Mouse (Mus musculus) induced T-regulatory cell, adult 2 months (primary cell): ENCODE measurements around the gene Pigu.

Experiments used
- DNase-seq: peaks from one replicate; pipeline ENCODE4 v3.0.0-alpha.2; 2012; ENCODE audit warnings: low read depth

The Pigu gene

DNA sequence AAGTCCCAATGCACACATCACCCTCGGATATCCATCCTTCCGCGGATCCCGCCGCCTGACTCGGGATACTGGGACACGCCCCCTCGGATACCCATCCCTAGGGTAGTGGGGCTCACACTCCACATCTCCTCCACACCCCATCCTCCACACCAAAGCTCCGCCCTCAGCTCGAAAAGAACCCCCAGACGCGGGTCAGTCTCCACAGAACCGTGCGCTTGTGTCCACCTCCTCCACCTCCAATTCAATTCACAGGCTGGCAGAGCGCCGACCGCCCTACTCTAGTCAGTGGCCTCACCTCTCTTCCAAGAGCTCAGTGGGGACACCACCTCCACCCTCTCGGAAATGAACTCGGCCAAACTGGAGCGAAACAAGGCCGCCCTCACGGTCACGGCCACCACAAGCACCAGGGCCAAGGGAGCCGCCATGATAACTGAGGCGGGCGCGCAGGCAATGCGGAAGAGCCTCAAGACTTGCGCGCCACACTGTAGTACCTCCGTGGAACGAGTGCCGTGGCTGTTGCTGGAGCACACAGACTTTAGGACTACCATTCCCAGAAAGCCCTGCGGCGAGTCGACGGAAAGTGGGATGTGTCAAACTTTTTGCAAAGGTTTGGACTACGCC, at the start of gene Pigu:
TSS of gene Pigu (minus strand) at position 460 of the 621 bp plus-strand sequence.
- DNase-seq, result peak; percentile 96

DNA sequence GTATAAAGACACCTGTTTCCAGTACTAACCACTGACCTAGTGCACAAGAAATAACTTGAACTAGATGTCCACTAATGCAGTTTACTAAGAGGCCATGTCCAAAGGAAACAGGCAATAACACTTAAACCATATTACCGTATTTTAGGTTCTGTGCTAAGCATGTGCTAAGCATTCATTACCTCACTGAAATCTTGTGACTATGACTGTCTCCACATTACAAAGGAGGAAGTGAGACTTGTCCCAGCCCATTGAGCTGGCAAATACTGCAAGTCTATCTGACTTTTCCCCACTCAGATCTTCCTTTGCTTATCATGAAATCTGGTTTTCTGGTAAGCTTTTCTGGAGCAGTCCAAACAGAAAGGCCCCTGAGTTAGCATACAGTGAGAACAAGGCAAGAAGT, 47.4 kb upstream of the Pigu start:
- DNase-seq, result no peak

- no peak for DNase-seq
These were observed 44.7 kb upstream of the Pigu start for GRCm38 (mm10) chr2:155401926-155402325.

GRCm38 (mm10) chr2:155400276-155400675, 43.0 kb upstream of the Pigu start:
- no peak for DNase-seq

DNA sequence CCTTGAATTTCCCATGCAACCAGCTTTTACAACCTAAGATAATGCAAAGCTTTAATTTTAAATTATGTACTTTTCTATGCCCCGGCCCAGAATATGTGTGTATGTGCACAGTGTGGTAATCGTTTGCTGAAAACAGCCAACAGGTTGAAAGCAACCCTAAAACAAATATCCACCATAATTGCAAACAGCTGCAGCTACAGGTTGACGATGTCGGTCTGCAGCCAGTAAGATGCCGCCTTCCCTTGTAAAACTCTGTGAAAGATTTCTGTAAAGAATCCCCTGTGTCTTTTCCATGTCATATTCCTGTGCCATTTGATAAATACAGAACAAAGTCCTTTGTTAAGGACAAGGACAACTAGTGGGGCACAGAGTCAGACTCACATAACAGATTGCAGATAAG, 37.4 kb upstream of the Pigu start:
- no peak for DNase-seq

DNA sequence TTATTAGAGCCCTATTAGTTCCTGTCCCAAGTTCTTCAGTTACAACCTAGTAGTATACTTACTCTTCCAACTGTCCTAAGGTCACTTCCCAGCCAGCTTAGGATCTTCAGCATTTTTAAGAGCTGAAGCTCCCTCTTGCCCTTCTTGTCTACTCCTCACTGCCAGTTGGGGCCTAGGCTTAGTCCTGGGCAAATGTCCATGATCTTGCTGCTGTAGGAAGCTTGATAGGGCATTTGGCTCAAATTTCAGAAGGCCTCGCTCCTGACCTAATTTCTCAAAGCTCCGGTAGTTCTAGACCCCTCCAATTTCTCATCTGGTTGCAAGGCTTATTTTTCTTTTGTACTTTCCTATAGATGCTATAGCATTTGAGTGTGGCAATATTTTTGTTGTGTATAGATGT, 31.3 kb upstream of the Pigu start:
- DNase-seq, result no peak

DNA sequence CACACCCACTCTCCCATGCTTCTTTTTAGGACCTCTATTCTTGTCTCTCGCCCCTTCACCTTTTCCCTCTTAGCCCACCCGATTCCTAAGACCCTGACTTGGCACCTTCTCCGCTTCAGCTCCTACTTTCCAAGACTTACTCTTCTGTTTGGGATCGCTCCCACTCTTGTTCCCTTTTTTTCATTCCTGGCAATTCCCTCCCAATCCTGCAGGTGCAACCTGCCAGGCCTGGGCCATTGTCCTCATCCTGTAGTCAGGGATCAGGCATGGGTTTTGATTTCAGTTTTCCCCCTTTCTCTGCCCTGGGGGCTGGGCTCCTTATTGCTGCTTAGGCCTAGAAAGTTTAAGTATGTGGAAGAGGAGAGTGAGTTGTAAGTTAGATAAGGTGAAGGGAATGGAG, 29.8 kb upstream of the Pigu start:
- no peak for DNase-seq

GRCm38 (mm10) chr2:155386534-155386899, 29.3 kb upstream of the Pigu start:
- DNase-seq, result peak; percentile 7

DNA sequence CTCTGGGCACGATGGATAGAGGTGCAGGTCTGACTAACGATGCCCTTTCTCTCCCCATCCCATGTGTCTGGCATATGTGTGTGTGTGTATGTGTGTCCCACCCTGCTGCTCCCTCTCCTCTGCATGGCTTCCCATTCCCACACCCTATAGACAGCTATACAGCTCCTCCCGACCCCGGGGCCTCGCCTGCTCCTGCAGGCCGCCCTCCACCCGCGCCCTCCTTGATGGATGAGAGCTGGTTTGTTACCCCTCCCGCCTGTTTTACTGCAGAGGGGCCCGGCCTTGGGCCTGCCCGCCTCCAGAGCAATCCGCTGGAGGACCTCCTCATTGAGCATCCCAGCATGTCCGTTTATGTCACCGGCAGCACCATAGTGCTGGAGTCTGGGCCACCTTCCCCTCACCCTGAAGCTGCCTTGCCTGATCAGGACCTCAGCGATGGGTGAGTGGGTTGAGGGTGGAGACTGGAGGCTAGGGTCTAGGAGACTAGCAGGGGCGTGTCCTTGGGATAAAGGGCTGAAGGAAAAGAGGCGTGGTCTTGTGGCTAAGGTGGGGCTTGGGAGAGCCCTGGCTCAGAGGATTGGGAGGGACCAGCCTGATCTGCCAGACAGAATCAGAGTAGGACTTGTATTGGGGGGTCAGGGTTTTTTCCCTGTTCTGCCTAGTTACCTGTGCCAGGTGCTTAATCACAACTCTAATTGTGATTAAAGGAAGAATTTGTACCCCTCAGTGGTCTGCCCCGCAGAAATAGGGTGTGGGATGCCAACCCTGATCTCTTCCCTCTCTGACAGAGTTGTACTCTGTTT, 28.7 kb upstream of the Pigu start:
- peak; percentile 11 for DNase-seq

GRCm38 (mm10) chr2:155385090-155385489, 27.9 kb upstream of the Pigu start:
- DNase-seq, result peak; percentile 91

- DNase-seq, result peak; percentile 53
These were observed 25.7 kb upstream of the Pigu start for GRCm38 (mm10) chr2:155382791-155383438.

DNA sequence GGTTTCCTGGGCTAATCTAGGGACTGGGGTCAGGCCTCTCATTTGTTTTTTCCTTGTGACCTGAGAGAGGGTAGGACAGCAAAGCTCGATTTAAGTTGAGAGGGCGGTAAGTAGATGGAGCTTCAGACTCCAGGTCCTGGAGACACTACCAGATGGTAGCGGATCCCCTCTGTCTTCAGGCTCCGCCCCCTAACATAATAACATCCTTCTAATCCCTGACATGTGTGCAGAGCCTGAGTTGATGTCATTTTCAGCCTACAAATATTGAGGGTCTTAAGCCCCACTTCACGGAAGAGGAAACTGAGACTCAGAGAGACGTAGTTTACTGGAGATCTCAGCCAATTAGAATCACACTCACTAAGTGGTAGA, 25.1 kb upstream of the Pigu start:
- DNase-seq, result no peak

- DNase-seq, result peak; percentile 97
These were observed 24.6 kb upstream of the Pigu start for GRCm38 (mm10) chr2:155381643-155382331.

DNA sequence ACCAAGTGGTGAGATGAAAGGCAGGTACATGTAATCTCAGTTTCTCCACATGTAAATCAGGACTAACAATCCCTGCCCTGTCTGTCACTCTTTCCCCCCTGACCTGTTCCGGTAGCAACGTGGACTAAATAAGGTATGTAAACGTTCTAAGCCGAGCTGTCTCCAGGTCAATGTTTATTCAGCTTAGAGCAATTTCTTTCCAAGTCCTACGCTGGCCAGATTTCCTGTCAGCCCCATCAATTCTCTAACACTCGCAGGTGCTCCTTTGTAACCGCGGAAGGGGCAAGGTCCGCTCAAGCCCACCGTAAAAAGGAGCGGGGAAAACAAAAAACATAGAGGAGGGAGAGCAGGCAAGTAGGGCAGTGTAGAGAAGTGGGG, 23.8 kb upstream of the Pigu start:
- DNase-seq, result peak; percentile 59

- DNase-seq, result no peak
These were observed 23.2 kb upstream of the Pigu start, which contains the start of gene Trp53inp2 for GRCm38 (mm10) chr2:155380261-155381059. Trp53inp2 (plus strand) TSS chr2:155381059.

DNA sequence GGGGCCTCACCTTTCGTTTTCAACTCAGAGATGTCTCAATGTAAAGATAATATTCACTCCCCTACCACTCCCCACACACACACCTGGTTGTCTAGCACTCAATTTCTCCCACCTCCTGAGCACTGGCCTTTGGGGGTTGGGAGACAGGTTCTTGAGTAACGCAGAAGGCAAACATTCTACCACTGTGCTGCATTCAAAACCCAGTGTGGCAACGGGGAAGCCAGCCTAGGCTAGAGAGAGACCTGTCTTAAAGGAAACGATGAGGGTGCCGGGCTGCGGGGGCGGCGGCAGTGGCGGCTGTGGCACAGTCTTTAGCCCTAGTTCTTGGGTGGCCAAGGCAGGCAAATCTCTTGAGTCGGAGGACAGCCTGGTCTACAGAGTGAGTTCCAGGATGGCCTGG, 19.0 kb upstream of the Pigu start:
- DNase-seq, result no peak

DNA sequence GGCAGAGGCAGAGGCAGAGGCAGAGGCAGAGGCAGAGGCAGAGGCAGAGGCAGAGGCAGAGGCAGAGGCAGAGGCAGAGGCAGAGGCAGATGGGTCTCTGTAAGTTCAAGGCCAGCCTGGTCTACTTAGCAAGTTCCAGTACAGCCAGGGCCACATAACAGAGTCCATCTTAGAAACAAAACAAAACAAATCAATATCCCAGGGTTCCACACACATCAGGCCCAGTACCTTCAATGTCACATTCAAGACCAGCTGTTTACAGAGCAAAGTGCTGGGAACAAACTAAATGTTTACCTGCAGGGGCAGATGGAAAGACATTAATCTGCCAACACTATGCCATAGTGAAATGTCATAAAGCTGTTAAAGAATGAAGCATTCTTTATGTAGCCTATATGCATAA, 17.3 kb upstream of the Pigu start:
- DNase-seq, result no peak

DNA sequence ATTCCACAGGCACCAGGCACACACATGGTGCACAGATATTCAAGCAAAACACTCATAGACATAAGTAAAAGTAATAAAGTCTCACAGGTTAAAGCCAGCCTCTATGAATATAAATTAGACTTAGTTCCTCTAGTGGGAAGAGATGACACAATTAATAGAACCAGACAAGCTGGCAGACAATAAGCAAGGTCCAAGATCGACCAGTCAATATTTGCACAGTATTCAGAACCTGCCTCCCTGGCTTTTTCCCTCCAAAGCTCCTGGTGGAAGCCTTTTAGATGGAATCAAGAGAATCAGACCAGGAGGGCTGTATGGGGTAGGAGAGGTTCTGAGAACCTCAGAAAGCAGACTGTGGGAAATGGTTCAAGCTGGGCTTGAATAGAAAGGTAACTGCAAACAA, 16.7 kb upstream of the Pigu start:
- no peak for DNase-seq

DNA sequence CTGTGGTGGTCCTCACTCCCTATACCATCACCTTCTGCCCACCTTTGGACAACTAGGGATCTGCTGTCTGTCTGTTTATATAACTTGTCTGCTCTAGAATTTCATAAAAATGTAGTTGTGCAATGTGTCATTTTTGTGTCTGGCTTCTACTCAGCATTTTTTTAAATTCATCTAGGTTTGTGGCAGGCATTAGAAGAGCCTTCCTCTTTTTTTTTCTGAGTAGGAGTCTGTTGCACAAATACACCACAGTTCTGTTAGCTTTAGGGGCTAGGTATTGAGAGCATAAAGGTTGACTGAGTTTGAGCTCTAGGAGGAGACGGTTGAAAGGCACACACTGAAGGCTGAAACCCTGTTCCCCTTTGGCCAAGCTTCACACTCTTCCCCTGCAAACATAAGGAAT, 16.1 kb upstream of the Pigu start:
- no peak for DNase-seq

GRCm38 (mm10) chr2:155372451-155372850, 15.2 kb upstream of the Pigu start:
- DNase-seq, result no peak

GRCm38 (mm10) chr2:155369333-155369883, 12.2 kb upstream of the Pigu start:
- no peak for DNase-seq
